Mouse (Mus musculus) embryo, embryonic 10.5 days (tissue): ENCODE results near the gene Hoxb5.

ENCODE experiments used
- DNase-seq: peaks from one replicate; pipeline ENCODE4 v3.0.0-alpha.2; 2015; ENCODE audit warnings: low spot score

Hoxb5 gene

GRCm38 (mm10) chr11:96319071-96319902 is 16.2 kb downstream of the Hoxb5 start:
- DNase-seq = peak; percentile 83

- no peak for DNase-seq
Measured at GRCm38 (mm10) chr11:96319910-96320309, 16.8 kb downstream of the Hoxb5 start.

- no peak for DNase-seq
Measured at GRCm38 (mm10) chr11:96320688-96321087, 17.6 kb downstream of the Hoxb5 start.

GRCm38 (mm10) chr11:96321846-96322245 is 18.7 kb downstream of the Hoxb5 start:
- no peak for DNase-seq

- no peak for DNase-seq
Measured at GRCm38 (mm10) chr11:96322738-96323137, 19.6 kb downstream of the Hoxb5 start.

- no peak for DNase-seq
Measured at GRCm38 (mm10) chr11:96323154-96323553, 20.0 kb downstream of the Hoxb5 start, which contains the start of gene Hoxb3. TSS of gene Hoxb3 (plus strand) at chr11:96323326.

GRCm38 (mm10) chr11:96324125-96324524 is 21.0 kb downstream of the Hoxb5 start:
- peak; percentile 85 for DNase-seq

GRCm38 (mm10) chr11:96324965-96325364 is 21.8 kb downstream of the Hoxb5 start:
- no peak for DNase-seq

GRCm38 (mm10) chr11:96325747-96326212 is 22.6 kb downstream of the Hoxb5 start:
- DNase-seq = no peak

- DNase-seq = no peak
Measured at GRCm38 (mm10) chr11:96326705-96327104, 23.6 kb downstream of the Hoxb5 start.

GRCm38 (mm10) chr11:96327122-96327521 is 24.0 kb downstream of the Hoxb5 start:
- no peak for DNase-seq

- no peak for DNase-seq
Measured at GRCm38 (mm10) chr11:96327750-96328149, 24.6 kb downstream of the Hoxb5 start.

GRCm38 (mm10) chr11:96328605-96329004 is 25.5 kb downstream of the Hoxb5 start:
- DNase-seq = no peak

- DNase-seq = no peak
Measured at GRCm38 (mm10) chr11:96332105-96332504, 29.0 kb downstream of the Hoxb5 start.

- no peak for DNase-seq
Measured at GRCm38 (mm10) chr11:96332618-96333032, 29.5 kb downstream of the Hoxb5 start.

GRCm38 (mm10) chr11:96333241-96334001 is 30.3 kb downstream of the Hoxb5 start:
- DNase-seq = no peak

GRCm38 (mm10) chr11:96334002-96334364 is 30.8 kb downstream of the Hoxb5 start:
- no peak for DNase-seq

- DNase-seq = no peak
Measured at GRCm38 (mm10) chr11:96334998-96335397, 31.9 kb downstream of the Hoxb5 start.

GRCm38 (mm10) chr11:96336597-96336996 is 33.5 kb downstream of the Hoxb5 start:
- no peak for DNase-seq

GRCm38 (mm10) chr11:96337026-96337425 is 33.9 kb downstream of the Hoxb5 start:
- no peak for DNase-seq

- DNase-seq = no peak
Measured at GRCm38 (mm10) chr11:96338957-96339855, 36.1 kb downstream of the Hoxb5 start.
